Mouse (Mus musculus): ENCODE results near the gene Ndufs8. TPM values are rescaled to one million over a fixed set of nuclear protein-coding genes. Genes with fewer than 3 reads are reported as not detected.

Ndufs8 gene
- polyA plus RNA-seq, 1 experiment from 2014 or later = 390 TPM

- ATAC-seq (replicated peaks; ENCODE audit: low FRiP score, low TSS enrichment, low read depth) = no peak
- DNase-seq (ENCODE audit: low spot score) = no peak
- H3K9ac ChIP-seq (ENCODE audit: low read length) = no peak overlapping the region
- no peak overlapping the region for H3K4me3 ChIP-seq (ENCODE audit: low read depth, low read length)
- H3K4me1 ChIP-seq (replicated peaks; ENCODE audit: control insufficient read depth, insufficient read depth, low read length) = peaks cover 23% of the 10 kb centered on the region
- H3K4me2 ChIP-seq (ENCODE audit: low read length) = no peak overlapping the region
- no peaks in the 10 kb centered on the region for H3K9me3 ChIP-seq (ENCODE audit: control insufficient read depth, low read length)
- peaks cover 42% of the 10 kb centered on the region for H3K36me3 ChIP-seq (ENCODE audit: control insufficient read depth, insufficient read depth, low read length)
- H3K27me3 ChIP-seq (replicated peaks; ENCODE audit: control insufficient read depth, insufficient read depth, low read length) = no peaks in the 10 kb centered on the region
- H3K27ac ChIP-seq (ENCODE audit: low read depth) = no peak overlapping the region
- WGBS = 74% methylated on average over 25 of the region's 25 CpGs
These were observed 8.8 kb downstream of the Ndufs8 start for GRCm38 (mm10) chr19:3903648-3904362.

- no peaks in the 10 kb centered on the region for H3K27me3 ChIP-seq (replicated peaks; ENCODE audit: control insufficient read depth, insufficient read depth, low read length)
- H3K4me3 ChIP-seq (ENCODE audit: low read depth, low read length) = no peak overlapping the region
- no peak for DNase-seq (ENCODE audit: low spot score)
- H3K4me1 ChIP-seq (replicated peaks; ENCODE audit: control insufficient read depth, insufficient read depth, low read length) = peaks cover 23% of the 10 kb centered on the region
- no peak for ATAC-seq (replicated peaks; ENCODE audit: low FRiP score, low TSS enrichment, low read depth)
- H3K9me3 ChIP-seq (ENCODE audit: control insufficient read depth, low read length) = no peaks in the 10 kb centered on the region
- H3K36me3 ChIP-seq (ENCODE audit: control insufficient read depth, insufficient read depth, low read length) = peaks cover 39% of the 10 kb centered on the region
- H3K9ac ChIP-seq (ENCODE audit: low read length) = no peak overlapping the region
- no peak overlapping the region for H3K27ac ChIP-seq (ENCODE audit: low read depth)
- no peak overlapping the region for H3K4me2 ChIP-seq (ENCODE audit: low read length)
- 87% methylated on average over 12 of the region's 12 CpGs for WGBS
These were observed 9.6 kb downstream of the Ndufs8 start for GRCm38 (mm10) chr19:3902966-3903365.

DNA sequence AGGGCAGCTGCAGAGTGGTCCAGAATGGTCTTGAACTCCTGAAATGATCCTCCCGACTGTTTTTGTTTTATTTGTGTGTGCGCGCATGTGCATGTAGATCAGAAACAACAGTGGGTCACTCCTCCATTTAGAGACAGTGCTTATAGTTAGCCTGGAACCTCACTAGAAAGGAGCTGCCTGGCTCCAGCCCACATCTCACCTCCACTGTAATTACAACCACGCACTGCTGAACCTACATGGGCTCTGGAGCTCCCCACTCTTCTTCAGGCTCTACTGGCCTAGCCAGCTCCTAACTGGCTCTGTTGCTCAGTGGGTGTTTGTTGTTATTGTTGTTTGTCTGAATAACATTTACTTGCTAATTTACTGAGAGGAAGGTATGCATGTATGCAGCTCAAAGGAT lies 13.0 kb downstream of the Ndufs8 start:
- Histone ChIP-seq H3K36me3 (ENCODE audit: control insufficient read depth, insufficient read depth, low read length) (peaks cover 68% of the 10 kb centered on the region), H3K4me2 (ENCODE audit: low read length) (no peak overlapping the region), H3K9ac (ENCODE audit: low read length) (no peak overlapping the region), H3K9me3 (ENCODE audit: control insufficient read depth, low read length) (no peaks in the 10 kb centered on the region), H3K27me3 (replicated peaks; ENCODE audit: control insufficient read depth, insufficient read depth, low read length) (no peaks in the 10 kb centered on the region), H3K4me3 (ENCODE audit: low read depth, low read length) (no peak overlapping the region), H3K4me1 (replicated peaks; ENCODE audit: control insufficient read depth, insufficient read depth, low read length) (no peaks in the 10 kb centered on the region), H3K27ac (ENCODE audit: low read depth) (no peak overlapping the region)
- DNase-seq (ENCODE audit: low spot score) (no peak), ATAC-seq (replicated peaks; ENCODE audit: low FRiP score, low TSS enrichment, low read depth) (no peak)
- WGBS = 95% methylated on average over 4 of the region's 4 CpGs

DNA sequence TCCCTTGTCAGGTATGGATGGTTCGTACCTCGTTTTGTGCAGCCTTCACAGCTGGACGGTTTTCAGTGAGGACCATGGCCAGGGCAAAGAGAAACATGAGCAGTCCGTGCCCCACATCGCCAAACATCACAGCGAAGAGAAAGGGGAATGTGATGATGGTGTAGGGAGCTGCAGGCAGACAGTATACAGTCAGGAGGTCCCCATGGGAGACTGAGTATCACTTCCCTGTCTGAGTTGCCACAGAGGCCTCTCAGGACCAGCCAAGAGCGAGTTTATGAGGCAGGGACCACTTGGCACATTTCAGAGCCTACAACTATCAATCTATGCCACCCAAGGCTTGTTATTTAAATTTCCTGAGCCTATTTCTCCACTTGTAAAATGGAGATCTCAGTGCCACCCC lies 13.6 kb downstream of the Ndufs8 start:
- no peaks in the 10 kb centered on the region for H3K9me3 ChIP-seq (ENCODE audit: control insufficient read depth, low read length)
- ATAC-seq (replicated peaks; ENCODE audit: low FRiP score, low TSS enrichment, low read depth) (no peak), DNase-seq (ENCODE audit: low spot score) (no peak)
- no peak overlapping the region for H3K4me3 ChIP-seq (ENCODE audit: low read depth, low read length)
- H3K4me1 ChIP-seq (replicated peaks; ENCODE audit: control insufficient read depth, insufficient read depth, low read length) = no peaks in the 10 kb centered on the region
- no peak overlapping the region for H3K27ac ChIP-seq (ENCODE audit: low read depth)
- H3K36me3 ChIP-seq (ENCODE audit: control insufficient read depth, insufficient read depth, low read length) = peaks cover 74% of the 10 kb centered on the region
- no peak overlapping the region for H3K9ac ChIP-seq (ENCODE audit: low read length)
- H3K4me2 ChIP-seq (ENCODE audit: low read length) = no peak overlapping the region
- no peaks in the 10 kb centered on the region for H3K27me3 ChIP-seq (replicated peaks; ENCODE audit: control insufficient read depth, insufficient read depth, low read length)
- 86% methylated on average over 7 of the region's 7 CpGs for WGBS

DNA sequence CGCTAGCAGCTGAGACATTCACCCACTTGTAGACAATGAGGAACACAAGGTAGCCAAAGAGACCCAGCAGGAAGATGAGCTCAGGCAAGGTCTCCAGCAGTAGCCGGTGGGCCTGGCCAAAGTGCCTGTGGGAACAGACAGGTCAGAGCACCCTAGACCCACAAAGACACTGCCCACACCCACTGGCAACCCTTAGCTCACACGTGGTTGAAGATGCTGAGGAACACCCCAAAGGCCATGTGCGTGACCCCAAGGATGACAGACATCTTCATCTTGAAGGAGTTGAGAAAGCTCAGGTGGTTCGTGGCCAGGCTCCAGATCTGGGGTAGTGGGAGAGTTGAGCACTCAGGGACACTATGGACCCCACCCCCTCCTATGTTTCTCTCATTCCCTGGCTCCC lies 15.0 kb downstream of the Ndufs8 start:
- 87% methylated on average over 5 of the region's 5 CpGs for WGBS
- no peak for DNase-seq (ENCODE audit: low spot score)
- Histone ChIP-seq H3K4me1 (replicated peaks; ENCODE audit: control insufficient read depth, insufficient read depth, low read length) (no peaks in the 10 kb centered on the region), H3K4me2 (ENCODE audit: low read length) (no peak overlapping the region), H3K9me3 (ENCODE audit: control insufficient read depth, low read length) (no peaks in the 10 kb centered on the region), H3K27ac (ENCODE audit: low read depth) (no peak overlapping the region), H3K4me3 (ENCODE audit: low read depth, low read length) (no peak overlapping the region), H3K9ac (ENCODE audit: low read length) (no peak overlapping the region), H3K36me3 (ENCODE audit: control insufficient read depth, insufficient read depth, low read length) (peaks cover 75% of the 10 kb centered on the region), H3K27me3 (replicated peaks; ENCODE audit: control insufficient read depth, insufficient read depth, low read length) (no peaks in the 10 kb centered on the region)
- no peak for ATAC-seq (replicated peaks; ENCODE audit: low FRiP score, low TSS enrichment, low read depth)

GRCm38 (mm10) chr19:3896208-3896607 lies 16.4 kb downstream of the Ndufs8 start:
- WGBS = 91% methylated on average over 10 of the region's 10 CpGs
- ATAC-seq (replicated peaks; ENCODE audit: low FRiP score, low TSS enrichment, low read depth) (no peak), DNase-seq (ENCODE audit: low spot score) (no peak)
- Histone ChIP-seq H3K36me3 (ENCODE audit: control insufficient read depth, insufficient read depth, low read length) (peaks cover 76% of the 10 kb centered on the region), H3K27me3 (replicated peaks; ENCODE audit: control insufficient read depth, insufficient read depth, low read length) (no peaks in the 10 kb centered on the region), H3K9me3 (ENCODE audit: control insufficient read depth, low read length) (no peaks in the 10 kb centered on the region), H3K4me2 (ENCODE audit: low read length) (no peak overlapping the region), H3K27ac (ENCODE audit: low read depth) (no peak overlapping the region), H3K4me3 (ENCODE audit: low read depth, low read length) (no peak overlapping the region), H3K4me1 (replicated peaks; ENCODE audit: control insufficient read depth, insufficient read depth, low read length) (no peaks in the 10 kb centered on the region), H3K9ac (ENCODE audit: low read length) (no peak overlapping the region)

GRCm38 (mm10) chr19:3895171-3895631 lies 17.4 kb downstream of the Ndufs8 start:
- DNase-seq (ENCODE audit: low spot score) (no peak), ATAC-seq (replicated peaks; ENCODE audit: low FRiP score, low TSS enrichment, low read depth) (no peak)
- Histone ChIP-seq H3K9me3 (ENCODE audit: control insufficient read depth, low read length) (no peaks in the 10 kb centered on the region), H3K27ac (ENCODE audit: low read depth) (no peak overlapping the region), H3K4me3 (ENCODE audit: low read depth, low read length) (no peak overlapping the region), H3K36me3 (ENCODE audit: control insufficient read depth, insufficient read depth, low read length) (peaks cover 86% of the 10 kb centered on the region), H3K27me3 (replicated peaks; ENCODE audit: control insufficient read depth, insufficient read depth, low read length) (no peaks in the 10 kb centered on the region), H3K4me2 (ENCODE audit: low read length) (no peak overlapping the region), H3K9ac (ENCODE audit: low read length) (no peak overlapping the region), H3K4me1 (replicated peaks; ENCODE audit: control insufficient read depth, insufficient read depth, low read length) (no peaks in the 10 kb centered on the region)
- WGBS = 21% methylated on average over 3 of the region's 3 CpGs

- no peaks in the 10 kb centered on the region for H3K27me3 ChIP-seq (replicated peaks; ENCODE audit: control insufficient read depth, insufficient read depth, low read length)
- H3K27ac ChIP-seq (ENCODE audit: low read depth) = no peak overlapping the region
- no peak overlapping the region for H3K4me2 ChIP-seq (ENCODE audit: low read length)
- no peak overlapping the region for H3K9ac ChIP-seq (ENCODE audit: low read length)
- peaks cover 95% of the 10 kb centered on the region for H3K36me3 ChIP-seq (ENCODE audit: control insufficient read depth, insufficient read depth, low read length)
- DNase-seq (ENCODE audit: low spot score) (no peak), ATAC-seq (replicated peaks; ENCODE audit: low FRiP score, low TSS enrichment, low read depth) (no peak)
- H3K4me1 ChIP-seq (replicated peaks; ENCODE audit: control insufficient read depth, insufficient read depth, low read length) = no peaks in the 10 kb centered on the region
- H3K9me3 ChIP-seq (ENCODE audit: control insufficient read depth, low read length) = no peaks in the 10 kb centered on the region
- 76% methylated on average over 2 of the region's 2 CpGs for WGBS
- H3K4me3 ChIP-seq (ENCODE audit: low read depth, low read length) = no peak overlapping the region
These were observed 18.3 kb downstream of the Ndufs8 start for GRCm38 (mm10) chr19:3894294-3894693.

- H3K36me3 ChIP-seq (ENCODE audit: control insufficient read depth, insufficient read depth, low read length) = peaks cover 95% of the 10 kb centered on the region
- no peak overlapping the region for H3K4me3 ChIP-seq (ENCODE audit: low read depth, low read length)
- H3K4me1 ChIP-seq (replicated peaks; ENCODE audit: control insufficient read depth, insufficient read depth, low read length) = no peaks in the 10 kb centered on the region
- H3K4me2 ChIP-seq (ENCODE audit: low read length) = no peak overlapping the region
- no peak overlapping the region for H3K27ac ChIP-seq (ENCODE audit: low read depth)
- H3K9me3 ChIP-seq (ENCODE audit: control insufficient read depth, low read length) = no peaks in the 10 kb centered on the region
- no peak for DNase-seq (ENCODE audit: low spot score)
- ATAC-seq (replicated peaks; ENCODE audit: low FRiP score, low TSS enrichment, low read depth) = no peak
- no peak overlapping the region for H3K9ac ChIP-seq (ENCODE audit: low read length)
- 88% methylated on average over 4 of the region's 4 CpGs for WGBS
- no peaks in the 10 kb centered on the region for H3K27me3 ChIP-seq (replicated peaks; ENCODE audit: control insufficient read depth, insufficient read depth, low read length)
These were observed 18.9 kb downstream of the Ndufs8 start for GRCm38 (mm10) chr19:3893545-3894116.

Data from intestine, embryonic 14.5 days (tissue).